Mouse (Mus musculus): ENCODE results near the gene Trim30a.

DNA sequence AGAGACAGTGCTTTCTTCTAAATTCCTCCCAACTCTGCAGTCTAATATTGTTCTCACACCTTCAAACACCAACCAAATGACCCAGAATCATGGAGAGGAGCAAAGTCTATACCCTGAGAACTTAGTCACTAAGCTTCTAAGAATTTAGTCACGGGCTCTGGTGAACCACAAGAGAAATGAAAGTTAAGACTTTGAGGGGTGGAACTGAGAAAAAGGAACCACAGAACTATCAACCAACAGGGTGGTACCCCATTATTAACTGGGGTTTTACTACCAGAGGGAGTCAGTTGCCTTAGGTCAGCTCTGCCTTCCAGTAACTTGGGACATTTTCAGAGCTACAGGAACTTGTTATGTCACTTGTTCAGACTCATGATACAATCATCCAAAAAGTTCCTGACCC lies 64.3 kb downstream of the Trim30a start, which contains the start of gene Trim30c:
- no peak for TF ChIP-seq CTCF (IDR thresholded peaks at IDR 0.05; ENCODE audit: low read depth, low read length)
- TF ChIP-seq POLR2A (IDR thresholded peaks at IDR 0.05; ENCODE audit: borderline replicate concordance, low read depth, low read length), result no peak
